Mouse (Mus musculus) C2C12 (cell line): ENCODE measurements around the gene Mrps18a. TPM values are rescaled to one million over a fixed set of nuclear protein-coding genes. Genes with fewer than 3 reads are reported as not detected.

Experiments
- H3K27me3 ChIP-seq: one replicate; pipeline ENCODE4 v1.6.1; 2011; ENCODE audit not compliant: control insufficient read depth, insufficient read depth, insufficient read length
- H3K36me3 ChIP-seq: one replicate; pipeline ENCODE4 v1.6.1; 2011; ENCODE audit not compliant: control insufficient read depth, insufficient read depth
- H3K4me3 ChIP-seq: one replicate; pipeline ENCODE4 v1.5.1; 2011; ENCODE audit warnings: mild to moderate bottlenecking, control low read depth; ENCODE audit not compliant: poor library complexity, insufficient read depth, severe bottlenecking
- H3K79me2 ChIP-seq: one replicate; pipeline ENCODE4 v1.6.1; 2011; ENCODE audit not compliant: control insufficient read depth, insufficient read depth
- H3K79me3 ChIP-seq: one replicate; pipeline ENCODE4 v1.6.1; 2011; ENCODE audit warnings: low read depth, control low read depth
- H3ac ChIP-seq: one replicate; pipeline ENCODE3; 2011; ENCODE audit warnings: low read depth; ENCODE audit not compliant: control insufficient read depth, insufficient read length
- CEBPB ChIP-seq: IDR thresholded peaks from one replicate; pipeline ENCODE4 v1.6.1; 2011; ENCODE audit warnings: low read depth, mild to moderate bottlenecking, control low read depth, moderate library complexity
- CTCF ChIP-seq: IDR thresholded peaks from one replicate; pipeline ENCODE4 v1.5.1; 2011; ENCODE audit not compliant: control insufficient read depth, insufficient read depth, insufficient read length
- FOSL1 ChIP-seq: IDR thresholded peaks from one replicate; pipeline ENCODE4 v1.8.0; 2011; ENCODE audit warnings: mild to moderate bottlenecking, low read length; ENCODE audit not compliant: poor library complexity, insufficient read depth, severe bottlenecking
- MAX ChIP-seq: IDR thresholded peaks from one replicate; pipeline ENCODE4 v1.6.1; 2011; ENCODE audit warnings: mild to moderate bottlenecking, control low read depth
- MYOD1 ChIP-seq: IDR thresholded peaks from one replicate; pipeline ENCODE4 v1.6.1; 2011; ENCODE audit warnings: low read depth; ENCODE audit not compliant: control insufficient read depth, insufficient read length
- MYOG ChIP-seq: IDR thresholded peaks from one replicate; pipeline ENCODE4 v1.6.1; 2011; ENCODE audit not compliant: control insufficient read depth, insufficient read length; ENCODE audit errors: extremely low read depth
- USF1 ChIP-seq: IDR thresholded peaks from one replicate; pipeline ENCODE4 v1.6.1; 2011; ENCODE audit warnings: low read depth, mild to moderate bottlenecking, control low read depth, moderate library complexity
- long read RNA-seq, 2 experiments: library from polyadenylated mRNA; unstranded; transcript quantifications; one replicate each; pipeline ENCODE4 v2.0.0; 2019 to 2020
- polyA plus RNA-seq: library from polyadenylated mRNA; unstranded; fragments of >200 nt; fragmentation: generic; extraction: Trizol; gene quantifications from one replicate; pipeline ENCODE4 v1.2.1, GENCODE M21; 2012; ENCODE audit warnings: missing spikeins

Gene Mrps18a
- polyA plus RNA-seq = 136 TPM
- long read RNA-seq, experiment 1, transcript Mrps18a-201 (6 exons, 884 nt) = major isoform, 84 of 92 reads
- long read RNA-seq, experiment 1, partial matches to known transcripts = 1 of 92 reads
- long read RNA-seq, experiment 1, other reads (novel, unspliced or antisense) = 7 of 92 reads
- long read RNA-seq, experiment 2, transcript Mrps18a-201 (6 exons, 884 nt) = major isoform, 23 of 31 reads
- long read RNA-seq, experiment 2, partial matches to known transcripts = 0 of 31 reads
- long read RNA-seq, experiment 2, other reads (novel, unspliced or antisense) = 5 of 31 reads

DNA sequence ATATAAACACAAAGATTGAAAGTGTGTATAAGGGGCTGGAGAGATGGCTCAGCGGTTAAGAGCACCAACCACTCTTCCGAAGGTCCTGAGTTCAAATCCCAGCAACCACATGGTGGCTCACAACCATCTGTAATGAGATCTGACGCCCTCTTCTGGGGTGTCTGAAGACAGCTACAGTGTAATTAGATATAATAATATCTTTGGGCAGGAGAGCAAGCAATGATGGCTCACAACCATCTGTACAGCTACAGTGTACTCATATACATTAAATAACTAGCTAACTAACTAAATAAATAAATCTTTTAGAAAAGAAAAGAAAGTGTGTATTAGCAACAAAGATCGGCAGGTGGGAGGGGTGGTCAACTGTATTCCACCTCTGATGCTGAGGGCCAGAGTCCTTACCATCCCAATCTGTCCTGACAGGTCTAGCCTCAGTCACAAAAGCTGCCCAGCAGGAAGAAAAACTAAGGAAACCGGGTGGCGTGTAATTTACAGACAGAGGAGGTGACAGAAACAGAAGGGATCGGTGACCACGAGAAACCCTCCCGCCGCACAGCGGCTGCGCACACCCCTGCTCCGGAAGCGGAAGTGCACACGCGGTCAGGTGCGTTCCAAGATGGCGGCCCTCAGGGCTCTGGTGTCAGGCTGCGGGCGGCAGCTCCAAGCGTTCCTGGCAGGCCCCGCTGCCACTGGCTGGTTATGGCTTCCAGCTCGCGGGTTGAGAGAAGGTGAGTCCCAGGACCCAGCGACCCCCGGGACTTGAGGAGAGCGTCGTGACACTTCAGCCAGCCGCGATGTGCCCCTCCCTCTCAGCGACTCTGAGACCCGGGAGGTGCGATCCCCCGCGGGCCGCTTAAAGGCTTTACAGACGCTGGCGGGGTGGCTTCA, at the start of gene Mrps18a:
TSS of gene Mrps18a (plus strand) at position 585 of the 888 bp plus-strand sequence.
- TF ChIP-seq MAX (peak; percentile 71), CEBPB (no peak), USF1 (peak; percentile 73), FOSL1 (no peak)
- Histone ChIP-seq H3K79me2 (peaks cover 54% of the 10 kb centered on the region), H3K4me3 (peak within 1 kb of the TSS; percentile 87), H3K79me3 (peaks cover 15% of the 10 kb centered on the region), H3ac (peak within 1 kb of the TSS; percentile 88), H3K27me3 (no peaks in the 10 kb centered on the region), H3K36me3 (peaks cover 11% of the 10 kb centered on the region)

DNA sequence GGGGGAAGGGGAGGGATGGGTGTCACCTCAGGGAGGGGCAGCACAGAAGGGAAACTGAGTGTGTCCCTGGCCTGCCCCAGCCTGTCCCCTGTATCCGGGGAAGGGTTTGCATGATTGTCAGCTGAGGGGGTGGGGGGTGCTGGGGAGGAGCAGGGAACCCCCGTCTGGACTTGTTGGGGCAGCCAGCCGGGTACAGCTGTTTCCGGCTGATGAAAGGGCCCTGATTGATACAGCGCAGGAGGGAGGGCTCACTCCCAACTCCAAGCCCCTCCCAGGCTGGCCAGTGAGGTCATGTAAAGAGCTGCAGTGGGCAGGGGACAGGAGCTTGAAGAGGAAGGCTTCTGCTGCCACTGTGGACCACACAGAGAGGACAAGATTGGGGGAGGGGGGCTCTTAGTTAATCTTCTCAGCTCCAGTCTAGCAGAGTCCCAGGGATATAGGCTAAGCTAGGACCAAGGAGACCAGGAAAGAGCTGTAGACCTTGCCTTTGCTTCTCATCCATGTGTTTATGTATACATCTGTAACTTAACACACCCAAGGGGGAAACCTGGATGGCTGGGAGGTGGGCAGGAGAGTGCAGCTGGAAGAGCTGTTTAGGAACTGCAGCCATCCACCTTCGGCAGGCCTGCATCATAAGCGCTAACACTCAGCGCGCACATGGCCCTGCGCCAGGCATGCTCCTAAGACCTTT, 47.4 kb upstream of the Mrps18a start:
- Histone ChIP-seq H3K4me3 (no peak overlapping the region), H3ac (no peak overlapping the region), H3K36me3 (no peaks in the 10 kb centered on the region), H3K79me3 (no peaks in the 10 kb centered on the region), H3K27me3 (no peaks in the 10 kb centered on the region), H3K79me2 (no peaks in the 10 kb centered on the region)
- TF ChIP-seq MYOD1 (no peak), MAX (no peak), FOSL1 (no peak), CTCF (no peak), USF1 (no peak), MYOG (no peak)

DNA sequence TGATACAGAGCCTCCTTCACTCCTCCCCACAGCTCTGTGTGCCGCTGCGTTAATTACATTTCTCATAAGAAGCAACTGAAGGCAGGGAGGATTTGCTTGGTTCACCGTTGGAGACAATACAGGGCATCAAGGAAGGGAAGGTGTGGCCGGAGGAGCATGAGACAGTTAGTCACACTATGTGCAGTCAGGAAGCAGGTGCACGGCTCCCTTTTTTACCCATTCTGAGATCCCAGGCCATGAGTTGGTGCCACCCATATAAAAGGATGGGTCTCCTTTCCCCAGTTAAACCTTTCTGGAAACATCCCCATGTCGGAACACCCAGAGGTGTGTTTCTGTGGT, 46.8 kb upstream of the Mrps18a start:
- Histone ChIP-seq H3ac (no peak overlapping the region), H3K79me2 (no peaks in the 10 kb centered on the region), H3K27me3 (no peaks in the 10 kb centered on the region), H3K4me3 (no peak overlapping the region), H3K79me3 (no peaks in the 10 kb centered on the region), H3K36me3 (no peaks in the 10 kb centered on the region)
- TF ChIP-seq MYOG = no peak
- no peak for TF ChIP-seq USF1
- no peak for TF ChIP-seq MYOD1
- no peak for TF ChIP-seq MAX
- no peak for TF ChIP-seq FOSL1
- TF ChIP-seq CTCF = no peak
- TF ChIP-seq CEBPB = no peak

DNA sequence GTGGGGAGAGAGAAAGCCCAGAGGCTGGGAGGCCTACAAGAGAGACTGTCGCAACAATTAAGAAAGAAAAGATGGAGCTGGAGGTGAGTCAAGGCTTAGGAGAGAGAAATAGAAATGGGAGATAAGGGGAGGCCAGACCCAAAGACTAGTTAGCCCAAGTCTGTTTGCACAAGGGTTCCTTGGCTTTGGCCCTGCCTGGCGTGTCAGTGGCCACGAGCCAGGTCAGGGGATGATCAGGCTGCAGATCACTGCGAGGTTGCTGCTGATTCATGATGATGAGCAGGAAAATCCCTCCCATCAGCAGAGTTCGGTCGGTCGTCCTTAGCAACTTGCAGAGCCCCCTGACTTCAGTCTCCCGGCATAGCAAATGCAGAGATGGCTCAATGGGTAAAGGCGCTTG, 40.7 kb upstream of the Mrps18a start:
- no peaks in the 10 kb centered on the region for H3K79me2 ChIP-seq
- TF ChIP-seq CEBPB (peak; percentile 62), MAX (peak; percentile 42), USF1 (no peak)

DNA sequence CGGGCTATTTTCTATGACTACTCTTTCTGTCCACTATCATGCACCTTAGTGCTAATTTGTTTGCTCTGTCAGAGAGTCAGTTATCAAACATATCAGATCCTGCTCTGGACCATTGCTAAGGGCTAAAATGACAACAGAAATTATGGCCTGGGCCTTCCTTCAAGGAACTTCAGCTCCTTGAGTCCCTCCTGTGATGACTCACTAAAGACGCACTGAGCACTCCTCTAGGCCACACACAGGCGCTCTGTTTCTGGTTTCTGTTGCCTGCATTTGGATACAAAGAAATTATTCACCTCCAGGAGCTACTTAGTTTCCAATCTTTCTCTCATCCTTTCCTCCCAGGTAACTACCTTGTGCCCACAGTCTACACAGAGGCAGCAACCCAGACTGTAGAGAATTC, 39.3 kb upstream of the Mrps18a start:
- H3K79me3 ChIP-seq = no peaks in the 10 kb centered on the region
- no peaks in the 10 kb centered on the region for H3K36me3 ChIP-seq
- TF ChIP-seq FOSL1 = peak; percentile 36
- TF ChIP-seq USF1 = no peak

More for the DNA sequence above, 40.7 kb upstream of the Mrps18a start:
- no peak overlapping the region for H3K4me3 ChIP-seq
- no peaks in the 10 kb centered on the region for H3K27me3 ChIP-seq
- no peak overlapping the region for H3ac ChIP-seq
- no peaks in the 10 kb centered on the region for H3K79me3 ChIP-seq
- no peaks in the 10 kb centered on the region for H3K36me3 ChIP-seq

More for the DNA sequence above, 39.3 kb upstream of the Mrps18a start:
- Histone ChIP-seq H3K27me3 (no peaks in the 10 kb centered on the region), H3K79me2 (no peaks in the 10 kb centered on the region), H3ac (no peak overlapping the region), H3K4me3 (no peak overlapping the region)
